Mouse (Mus musculus) midbrain, embryonic 13.5 days (tissue): Measurements from ENCODE around the gene Fut8. TPM values are rescaled to one million over a fixed set of nuclear protein-coding genes. Genes with fewer than 3 reads are reported as not detected.

Source experiments
- ATAC-seq: fragments of 200-750 bp; cut with Nextera tagmentation; 2 replicates; pipeline ENCODE4 v1.8.0; 2017; ENCODE audit warnings: mild to moderate bottlenecking, moderate TSS enrichment, moderate library complexity
- H3K27ac ChIP-seq: fragments of 300-500 bp; sonication (generic); 2 replicates; pipeline ENCODE4 v1.5.1; 2015; ENCODE audit warnings: inconsistent platforms, mild to moderate bottlenecking, moderate library complexity
- H3K27me3 ChIP-seq: fragments of 300-500 bp; sonication (generic); 2 replicates; pipeline ENCODE4 v1.6.1; 2015; ENCODE audit warnings: mild to moderate bottlenecking, inconsistent platforms
- H3K36me3 ChIP-seq: fragments of 300-500 bp; sonication (generic); 2 replicates; pipeline ENCODE4 v1.6.1; 2015; ENCODE audit warnings: mild to moderate bottlenecking, inconsistent platforms
- H3K4me1 ChIP-seq: fragments of 300-500 bp; sonication (generic); replicated peaks from 2 replicates; pipeline ENCODE4 v1.6.1; 2015; ENCODE audit warnings: inconsistent platforms
- H3K4me2 ChIP-seq: fragments of 300-500 bp; sonication (generic); replicated peaks from 2 replicates; pipeline ENCODE4 v1.6.1; 2015; ENCODE audit warnings: moderate library complexity, mild to moderate bottlenecking, inconsistent platforms
- H3K4me3 ChIP-seq: fragments of 300-500 bp; sonication (generic); replicated peaks from 2 replicates; pipeline ENCODE4 v1.5.1; 2015; ENCODE audit warnings: mild to moderate bottlenecking, inconsistent platforms
- H3K9ac ChIP-seq: fragments of 300-500 bp; sonication (generic); replicated peaks from 2 replicates; pipeline ENCODE4 v1.6.1; 2015; ENCODE audit warnings: mild to moderate bottlenecking, inconsistent platforms
- H3K9me3 ChIP-seq: fragments of 300-500 bp; sonication (generic); 2 replicates; pipeline ENCODE4 v1.6.1; 2016; ENCODE audit warnings: mild to moderate bottlenecking, inconsistent platforms
- WGBS: fragments of 180-500 bp; shearing (Covaris S2); methylation state at CpG from one replicate; pipeline ENCODE4 v1.1.7; 2015; 5-methylcytosine and 5-hydroxymethylcytosine counted together
- polyA plus RNA-seq: library from polyadenylated mRNA; unstranded; fragments of >200 nt; fragmentation: Nextera tagmentation; extraction: Ambion mirVana; gene quantifications from 2 replicates; pipeline ENCODE4 v1.2.1, GENCODE M21; 2015

Gene Fut8
- polyA plus RNA-seq, 1 experiment from 2014 or later = 51.1 TPM

DNA sequence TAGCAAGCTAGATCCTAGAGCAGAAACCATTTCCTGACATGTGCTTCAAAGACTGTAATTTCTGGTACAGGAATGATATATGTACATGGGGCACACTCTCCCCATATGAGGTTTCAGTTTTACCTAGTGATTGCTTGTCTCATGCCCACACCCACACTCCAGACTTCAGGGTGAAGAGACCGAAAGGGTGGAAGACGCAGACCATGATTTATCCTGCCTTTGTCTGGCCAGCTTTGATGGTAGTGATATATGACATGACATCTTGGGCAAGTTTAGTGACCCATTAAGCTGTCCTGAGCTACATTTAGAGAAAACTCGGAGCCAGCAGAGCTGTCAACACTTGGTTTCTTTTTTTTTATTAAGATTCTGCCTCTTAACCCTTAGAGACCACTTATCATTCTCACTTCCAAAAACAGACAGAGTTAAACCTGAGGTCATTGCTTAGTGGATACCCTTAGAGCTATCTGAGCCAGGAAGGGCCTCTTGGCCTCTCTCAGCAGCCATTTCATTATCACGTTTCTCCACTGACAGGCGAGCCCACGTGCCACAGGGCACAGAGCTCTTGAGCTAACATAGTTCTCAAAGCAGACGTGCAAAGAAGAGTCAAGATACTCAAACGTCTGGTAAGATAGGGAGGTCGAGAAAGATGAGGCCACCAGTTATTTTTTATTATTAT, 245.4 kb downstream of the Fut8 start:
- Histone ChIP-seq H3K27ac (no peak overlapping the region), H3K4me3 (no peak overlapping the region), H3K9ac (no peak overlapping the region), H3K4me2 (no peak overlapping the region), H3K36me3 (no peaks in the 10 kb centered on the region), H3K9me3 (no peaks in the 10 kb centered on the region), H3K4me1 (0 out of 2 replicates have a peak, but pooled peaks cover 4% of the 10 kb centered on the region), H3K27me3 (no peaks in the 10 kb centered on the region)
- WGBS = 79% methylated on average over 9 of the region's 9 CpGs
- ATAC-seq = no peak

DNA sequence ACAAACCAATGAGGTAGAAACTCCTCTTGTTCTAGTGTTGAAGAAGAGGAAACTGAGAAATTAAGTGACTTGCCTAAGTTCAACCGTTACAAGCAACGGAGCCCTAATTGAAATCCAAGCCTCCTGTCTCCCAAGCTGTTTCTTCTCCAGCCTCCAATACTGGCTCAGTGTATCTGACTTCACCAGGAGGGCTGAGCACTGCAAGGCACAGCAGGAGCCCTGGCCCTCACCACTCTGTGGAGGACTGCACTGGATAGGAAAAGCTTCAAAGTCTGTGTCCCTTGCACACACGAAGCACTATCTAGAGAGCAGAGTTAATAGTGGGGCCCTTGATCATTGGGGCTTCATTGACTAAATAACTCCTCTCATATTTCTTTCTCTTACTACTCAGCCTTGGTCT, 246.8 kb downstream of the Fut8 start:
- Histone ChIP-seq H3K4me1 (0 out of 2 replicates have a peak, but pooled peaks cover 4% of the 10 kb centered on the region), H3K9ac (no peak overlapping the region), H3K9me3 (no peaks in the 10 kb centered on the region), H3K36me3 (no peaks in the 10 kb centered on the region), H3K4me2 (no peak overlapping the region), H3K27me3 (no peaks in the 10 kb centered on the region), H3K4me3 (no peak overlapping the region), H3K27ac (no peak overlapping the region)
- WGBS = 84% methylated on average over 3 of the region's 3 CpGs
- ATAC-seq = no peak

DNA sequence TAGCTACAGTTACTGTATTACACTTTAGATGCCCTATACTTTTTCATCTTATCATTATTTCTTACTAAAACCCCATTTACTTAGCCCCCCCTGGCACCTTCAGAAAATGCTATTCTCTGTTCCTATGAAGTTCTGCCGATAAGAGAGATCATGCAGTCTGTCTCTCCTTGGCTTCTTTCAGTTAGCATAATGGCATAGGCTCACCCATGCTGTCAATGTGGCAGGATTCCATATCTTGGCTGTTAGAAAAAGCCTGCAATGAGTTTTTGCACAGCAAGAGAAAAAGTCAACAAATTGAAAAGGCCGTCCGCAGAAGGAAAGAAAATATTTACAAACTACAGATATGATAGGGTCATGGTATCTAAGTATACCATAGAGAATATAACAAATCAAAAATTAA, 253.6 kb downstream of the Fut8 start:
- no peaks in the 10 kb centered on the region for H3K36me3 ChIP-seq
- no peaks in the 10 kb centered on the region for H3K4me1 ChIP-seq
- no peak overlapping the region for H3K27ac ChIP-seq
- no peak overlapping the region for H3K4me3 ChIP-seq
- H3K9ac ChIP-seq = no peak overlapping the region
- no peak for ATAC-seq
- H3K9me3 ChIP-seq = no peaks in the 10 kb centered on the region
- 86% methylated on average over 3 of the region's 3 CpGs for WGBS
- H3K4me2 ChIP-seq = no peak overlapping the region
- H3K27me3 ChIP-seq = no peaks in the 10 kb centered on the region

DNA sequence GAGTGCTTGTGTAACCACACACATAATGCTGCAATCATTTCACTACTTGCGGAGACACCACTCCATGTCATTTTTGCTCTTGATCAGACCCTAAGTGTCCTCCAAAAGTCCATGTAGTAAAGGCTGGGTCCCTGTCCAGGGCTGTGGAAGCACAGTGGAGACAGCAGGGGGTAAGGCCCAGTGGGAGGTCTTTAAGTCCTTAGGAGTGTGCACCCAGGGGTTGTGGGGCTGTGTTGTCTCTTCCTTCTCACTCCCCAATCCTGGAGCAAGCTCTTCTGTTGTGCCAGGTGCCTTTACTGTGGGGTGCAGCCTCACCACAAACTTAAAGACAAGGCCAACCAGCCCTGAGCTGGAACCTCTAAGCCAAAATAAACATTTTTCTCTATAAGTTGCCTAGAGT, 257.9 kb downstream of the Fut8 start:
- ATAC-seq = no peak
- H3K4me2 ChIP-seq = no peak overlapping the region
- 97% methylated on average over 1 of the region's 1 CpGs for WGBS
- no peaks in the 10 kb centered on the region for H3K9me3 ChIP-seq
- no peak overlapping the region for H3K27ac ChIP-seq
- H3K9ac ChIP-seq = no peak overlapping the region
- H3K4me1 ChIP-seq = no peaks in the 10 kb centered on the region
- no peak overlapping the region for H3K4me3 ChIP-seq
- H3K36me3 ChIP-seq = no peaks in the 10 kb centered on the region
- H3K27me3 ChIP-seq = no peaks in the 10 kb centered on the region

DNA sequence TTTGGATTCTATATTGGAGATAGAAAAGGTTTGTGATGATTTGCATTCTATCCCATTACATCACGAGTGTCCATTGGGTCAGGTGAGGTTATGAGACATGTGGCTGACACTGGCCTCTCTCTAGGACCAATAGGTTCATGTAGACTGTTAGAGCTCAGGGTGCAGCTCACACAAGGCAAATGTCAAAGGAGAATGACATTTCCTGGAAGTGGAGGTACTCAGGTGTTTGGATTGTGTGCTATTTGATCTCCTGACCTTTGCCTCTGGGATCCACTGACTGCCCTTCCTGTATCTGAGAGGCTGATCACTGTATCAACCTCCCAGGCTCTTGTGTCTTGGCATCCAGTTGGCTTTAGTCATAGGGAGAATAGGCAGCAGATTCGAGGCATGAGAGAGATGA, 260.2 kb downstream of the Fut8 start:
- ATAC-seq = no peak
- no peaks in the 10 kb centered on the region for H3K9me3 ChIP-seq
- 79% methylated on average over 2 of the region's 2 CpGs for WGBS
- H3K4me2 ChIP-seq = no peak overlapping the region
- no peaks in the 10 kb centered on the region for H3K27me3 ChIP-seq
- no peaks in the 10 kb centered on the region for H3K36me3 ChIP-seq
- no peaks in the 10 kb centered on the region for H3K4me1 ChIP-seq
- no peak overlapping the region for H3K9ac ChIP-seq
- no peak overlapping the region for H3K4me3 ChIP-seq
- H3K27ac ChIP-seq = no peak overlapping the region

DNA sequence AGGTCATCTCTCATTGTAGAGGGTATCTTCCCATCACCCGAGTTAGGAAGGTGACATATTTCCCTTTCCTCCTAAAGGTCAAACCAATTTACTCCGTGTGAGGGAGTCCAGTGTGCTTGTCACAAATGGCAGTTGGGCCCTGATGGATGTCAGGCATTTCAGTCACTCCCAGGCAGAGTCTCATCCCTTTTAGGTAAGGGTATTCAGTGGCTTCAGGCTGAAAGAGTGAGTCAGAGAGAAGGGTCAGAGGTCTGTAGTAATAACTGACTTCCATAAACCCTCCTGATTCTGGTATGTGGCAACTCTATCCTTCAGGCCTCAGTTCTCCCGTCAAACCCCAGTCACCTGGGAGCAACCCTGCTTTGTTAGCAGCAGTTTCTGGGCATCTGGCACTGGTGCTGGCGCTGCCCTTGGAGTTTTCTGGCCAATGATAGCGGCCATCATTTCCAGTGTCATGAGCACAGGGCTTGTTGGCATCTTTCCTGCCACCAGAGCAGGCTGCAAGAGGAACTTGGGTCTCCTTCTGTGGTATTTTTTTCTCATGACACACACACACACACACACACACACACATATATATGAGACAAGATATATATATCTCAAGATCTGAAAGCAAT, 262.6 kb downstream of the Fut8 start:
- no peaks in the 10 kb centered on the region for H3K27me3 ChIP-seq
- ATAC-seq = no peak
- no peak overlapping the region for H3K9ac ChIP-seq
- H3K9me3 ChIP-seq = no peaks in the 10 kb centered on the region
- WGBS = 77% methylated on average over 5 of the region's 5 CpGs
- no peak overlapping the region for H3K27ac ChIP-seq
- H3K4me2 ChIP-seq = no peak overlapping the region
- H3K36me3 ChIP-seq = no peaks in the 10 kb centered on the region
- no peak overlapping the region for H3K4me3 ChIP-seq
- H3K4me1 ChIP-seq = no peaks in the 10 kb centered on the region

DNA sequence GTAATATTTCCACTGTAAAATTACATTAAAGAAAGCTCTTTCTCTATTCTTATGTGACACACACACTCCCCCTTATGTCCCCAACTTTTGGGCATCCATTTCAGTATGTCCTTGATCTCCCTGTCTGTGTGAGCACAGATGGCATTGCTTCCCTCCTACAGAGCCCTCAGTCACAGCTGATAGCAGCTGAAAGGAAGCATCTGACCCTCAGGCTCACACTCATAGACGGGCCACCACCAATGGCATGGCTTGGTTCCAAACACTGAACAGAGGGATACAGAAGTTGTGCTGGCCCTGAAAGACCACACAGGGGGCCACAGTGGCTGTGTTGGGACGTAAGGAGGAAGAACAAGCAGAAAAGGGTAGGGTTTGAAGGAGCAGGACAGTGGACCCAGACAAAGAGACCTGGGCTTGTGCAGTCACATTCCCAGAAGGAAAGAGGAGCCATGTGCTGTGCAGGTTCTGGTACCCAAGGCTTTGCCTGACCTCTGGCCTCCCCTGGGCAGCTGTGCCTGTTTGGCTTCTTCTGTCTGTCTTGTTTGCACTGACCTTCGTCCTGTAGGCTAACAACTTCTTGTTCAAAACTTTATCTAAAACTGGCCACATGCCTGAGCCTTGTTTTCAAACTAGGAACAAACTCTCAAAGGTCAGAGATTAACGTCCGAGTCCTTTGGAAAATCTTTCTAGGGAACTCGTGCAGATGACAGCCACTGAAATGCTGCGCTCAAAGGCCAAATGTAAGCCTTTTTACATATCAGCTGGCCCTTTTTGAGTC, 263.7 kb downstream of the Fut8 start:
- H3K4me1 ChIP-seq = no peaks in the 10 kb centered on the region
- H3K9ac ChIP-seq = no peak overlapping the region
- no peaks in the 10 kb centered on the region for H3K27me3 ChIP-seq
- no peaks in the 10 kb centered on the region for H3K9me3 ChIP-seq
- 54% methylated on average over 7 of the region's 7 CpGs for WGBS
- no peak overlapping the region for H3K27ac ChIP-seq
- ATAC-seq = no peak
- no peak overlapping the region for H3K4me2 ChIP-seq
- no peaks in the 10 kb centered on the region for H3K36me3 ChIP-seq
- H3K4me3 ChIP-seq = no peak overlapping the region

DNA sequence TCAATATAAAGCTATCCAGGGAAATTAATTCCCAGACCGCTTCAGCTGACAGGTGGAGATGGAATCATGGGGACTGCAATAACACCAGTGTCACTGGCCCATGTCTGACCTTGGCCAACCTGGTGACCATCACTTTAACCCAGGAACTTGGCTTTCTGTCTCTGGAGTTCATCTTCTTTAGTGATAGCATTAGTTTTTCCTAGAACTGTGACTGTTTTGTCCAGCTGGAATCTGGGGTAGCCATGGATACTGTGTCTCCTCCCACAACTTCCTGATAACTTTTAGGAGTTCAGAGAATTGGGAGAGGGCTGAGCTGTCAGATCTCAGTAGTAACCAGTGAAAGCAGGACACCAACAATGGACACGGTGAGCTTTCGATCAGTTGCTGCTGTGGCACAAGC, 264.3 kb downstream of the Fut8 start:
- H3K4me1 ChIP-seq = no peaks in the 10 kb centered on the region
- H3K27me3 ChIP-seq = no peaks in the 10 kb centered on the region
- no peak for ATAC-seq
- H3K9me3 ChIP-seq = no peaks in the 10 kb centered on the region
- no peak overlapping the region for H3K27ac ChIP-seq
- no peaks in the 10 kb centered on the region for H3K36me3 ChIP-seq
- no peak overlapping the region for H3K9ac ChIP-seq
- H3K4me3 ChIP-seq = no peak overlapping the region
- WGBS = 76% methylated on average over 3 of the region's 3 CpGs
- no peak overlapping the region for H3K4me2 ChIP-seq

DNA sequence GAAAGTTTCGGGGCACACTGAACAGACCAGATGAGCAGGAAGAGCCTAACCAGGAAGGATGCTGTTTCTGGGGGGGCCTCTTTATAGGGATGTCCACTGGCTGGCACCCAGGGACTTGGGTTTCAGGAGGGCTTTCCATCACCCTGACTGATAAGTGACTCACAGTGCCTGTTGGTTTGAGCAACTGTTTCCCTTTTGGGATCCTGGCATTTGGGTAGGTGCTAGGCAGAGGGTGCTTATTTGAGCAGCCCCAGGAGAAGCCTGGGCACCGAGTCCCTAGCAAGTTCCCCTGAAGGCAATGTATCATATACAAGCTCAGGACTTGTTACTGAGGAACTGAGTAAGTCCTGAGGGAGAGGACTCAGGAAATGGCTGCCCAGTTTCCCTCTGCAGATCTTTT, 267.5 kb downstream of the Fut8 start:
- no peaks in the 10 kb centered on the region for H3K9me3 ChIP-seq
- H3K4me2 ChIP-seq = no peak overlapping the region
- WGBS = 84% methylated on average over 2 of the region's 2 CpGs
- H3K4me1 ChIP-seq = no peaks in the 10 kb centered on the region
- H3K4me3 ChIP-seq = no peak overlapping the region
- H3K27me3 ChIP-seq = no peaks in the 10 kb centered on the region
- no peak overlapping the region for H3K9ac ChIP-seq
- H3K27ac ChIP-seq = no peak overlapping the region
- no peak for ATAC-seq
- H3K36me3 ChIP-seq = no peaks in the 10 kb centered on the region

DNA sequence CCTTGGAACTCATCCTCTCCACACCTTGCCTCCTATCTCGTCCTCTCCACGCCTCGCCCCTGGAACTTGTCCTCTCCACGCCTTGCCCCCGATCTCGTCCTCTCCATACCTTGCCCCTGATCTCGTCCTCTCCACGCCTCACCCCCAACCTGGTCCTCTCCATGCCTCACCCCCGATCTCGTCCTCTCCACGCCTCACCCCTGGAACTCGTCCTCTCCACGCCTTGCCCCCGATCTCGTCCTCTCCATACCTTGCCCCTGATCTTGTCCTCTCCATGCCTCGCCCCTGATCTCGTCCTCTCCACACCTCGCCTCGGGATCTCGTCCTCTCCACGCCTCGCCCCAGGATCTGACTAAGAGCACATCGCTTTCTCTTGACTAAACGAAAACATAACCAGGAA, 269.8 kb downstream of the Fut8 start:
- Histone ChIP-seq H3K27me3 (no peaks in the 10 kb centered on the region), H3K9ac (no peak overlapping the region), H3K27ac (no peak overlapping the region), H3K9me3 (no peaks in the 10 kb centered on the region), H3K4me1 (no peaks in the 10 kb centered on the region), H3K36me3 (no peaks in the 10 kb centered on the region), H3K4me3 (no peak overlapping the region), H3K4me2 (no peak overlapping the region)
- no peak for ATAC-seq
- 93% methylated on average over 24 of the region's 24 CpGs for WGBS

DNA sequence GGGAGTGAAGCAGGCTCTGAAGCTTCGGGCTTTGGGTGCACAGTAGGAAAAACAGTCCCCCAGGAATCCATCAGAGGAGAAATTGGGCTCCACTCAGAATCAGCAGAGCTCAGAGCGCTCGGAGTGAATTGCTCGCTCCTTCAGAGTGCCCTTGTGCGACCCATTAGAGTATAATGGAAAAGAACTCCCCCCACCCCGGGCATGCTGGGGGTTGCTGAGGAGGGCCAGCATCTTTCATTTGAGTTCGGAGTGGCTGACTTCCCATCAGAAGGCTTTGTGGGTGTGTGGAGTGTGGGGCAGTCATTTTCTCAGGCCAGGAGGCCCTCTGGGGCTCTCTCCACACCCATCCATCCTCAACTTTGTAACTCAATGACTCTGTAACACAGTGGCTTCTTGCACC, 272.8 kb downstream of the Fut8 start:
- no peak overlapping the region for H3K27ac ChIP-seq
- H3K4me2 ChIP-seq = no peak overlapping the region
- H3K9ac ChIP-seq = no peak overlapping the region
- no peaks in the 10 kb centered on the region for H3K27me3 ChIP-seq
- no peaks in the 10 kb centered on the region for H3K9me3 ChIP-seq
- no peak for ATAC-seq
- H3K36me3 ChIP-seq = no peaks in the 10 kb centered on the region
- H3K4me3 ChIP-seq = no peak overlapping the region
- H3K4me1 ChIP-seq = no peaks in the 10 kb centered on the region
- 76% methylated on average over 7 of the region's 7 CpGs for WGBS

DNA sequence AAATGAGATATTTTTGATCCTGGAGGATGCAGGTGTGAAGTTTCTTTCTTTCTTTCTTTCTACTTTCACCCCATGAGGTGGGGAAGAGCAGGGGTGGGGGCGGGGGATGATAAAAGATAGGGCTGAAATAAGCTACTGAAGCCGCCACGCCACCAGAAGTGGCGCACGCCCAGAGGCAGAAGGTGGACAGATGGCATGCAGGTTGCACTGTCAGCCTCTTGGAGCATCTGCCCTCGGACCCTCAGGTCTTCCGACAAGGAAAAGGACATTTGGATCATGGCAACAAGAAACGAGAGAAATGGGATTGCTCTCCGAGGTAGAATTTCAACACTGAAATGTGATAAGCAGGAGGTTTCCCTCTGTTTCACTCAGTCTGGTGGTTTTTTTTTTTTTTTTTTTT, 273.3 kb downstream of the Fut8 start:
- Histone ChIP-seq H3K4me2 (no peak overlapping the region), H3K36me3 (no peaks in the 10 kb centered on the region), H3K27me3 (no peaks in the 10 kb centered on the region), H3K4me1 (no peaks in the 10 kb centered on the region), H3K4me3 (no peak overlapping the region), H3K27ac (no peak overlapping the region), H3K9me3 (no peaks in the 10 kb centered on the region), H3K9ac (no peak overlapping the region)
- ATAC-seq = no peak
- WGBS = 89% methylated on average over 9 of the region's 9 CpGs
